Mouse (Mus musculus): ENCODE measurements at regions not wholly inside any gene's neighbourhood (a gene's known extent, or its start where the extent isn't known, plus 50 kb on each side); places are given as distances from the start of the nearest gene placed in this dataset.
"Not testable (repeated sequence)": the region's sequence is repeated elsewhere in the genome, so short reads cannot be mapped to it uniquely, and the experiment has no call there.

GRCm38 (mm10) chr13:104556609-104557008 is 235.7 kb upstream of the Srek1ip1 start:
- not testable (repeated sequence) for TF ChIP-seq CTCF (IDR thresholded peaks at IDR 0.05; ENCODE audit: low read depth, low read length); POLR2A (IDR thresholded peaks at IDR 0.05; ENCODE audit: extremely low read depth, insufficient read depth, low read length)
